Mouse (Mus musculus): Measurements from ENCODE around the gene Lnx1. TPM values are rescaled to one million over a fixed set of nuclear protein-coding genes. Genes with fewer than 3 reads are reported as not detected.
A peak's percentile ranks its signal among the peaks of the same experiment; 100 is the strongest.

Gene Lnx1
- polyA plus RNA-seq (2012; ENCODE audit: insufficient read depth, insufficient read length, missing spikeins): 1.7 and 3.1 TPM in 2 replicates

- H3K4me3 ChIP-seq (ENCODE audit: insufficient read depth, low read depth, low read length): peak within 1 kb of the TSS; percentile 68
- peaks cover 9% of the 10 kb centered on the region; the same call in 1 of the 2 replicates for H3K4me1 ChIP-seq (ENCODE audit: control insufficient read depth, insufficient read depth, insufficient read length, low read length)
- peak within 1 kb of the TSS; percentile 97 for H3K27ac ChIP-seq (replicated peaks; ENCODE audit: low read depth, low read length)
These were observed at the start of gene Lnx1 for GRCm38 (mm10) chr5:74702766-74703165. Gene Lnx1 (minus strand): TSS chr5:74702912.

DNA sequence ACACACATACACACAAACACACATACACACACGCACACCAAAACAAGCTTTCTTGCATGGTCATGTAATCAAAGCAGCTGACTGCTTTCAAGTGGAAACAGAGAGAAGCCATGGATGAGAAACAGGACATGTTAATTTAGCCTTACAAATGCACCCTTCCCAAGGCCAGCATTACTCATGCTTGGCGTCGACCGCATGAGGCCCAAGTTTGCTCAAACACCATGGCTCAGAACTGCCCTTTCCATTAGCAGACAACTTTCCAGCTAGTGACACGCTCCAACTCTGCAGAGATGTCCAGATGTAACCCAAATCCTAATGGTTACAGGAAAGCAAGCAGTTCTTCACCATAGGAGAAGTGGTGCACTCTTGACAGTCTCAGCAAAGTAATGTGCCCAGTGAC is 47.8 kb upstream of the Lnx1 start:
- H3K4me1 ChIP-seq (ENCODE audit: control insufficient read depth, insufficient read depth, insufficient read length, low read length): no peaks in the 10 kb centered on the region
- H3K27ac ChIP-seq (replicated peaks; ENCODE audit: low read depth, low read length): no peak overlapping the region
- H3K4me3 ChIP-seq (ENCODE audit: insufficient read depth, low read depth, low read length): no peak overlapping the region

GRCm38 (mm10) chr5:74747476-74747875 is 44.8 kb upstream of the Lnx1 start:
- Histone ChIP-seq H3K4me3 (ENCODE audit: insufficient read depth, low read depth, low read length) (no peak overlapping the region), H3K4me1 (ENCODE audit: control insufficient read depth, insufficient read depth, insufficient read length, low read length) (no peaks in the 10 kb centered on the region), H3K27ac (replicated peaks; ENCODE audit: low read depth, low read length) (no peak overlapping the region)

- Histone ChIP-seq H3K4me1 (ENCODE audit: control insufficient read depth, insufficient read depth, insufficient read length, low read length) (no peaks in the 10 kb centered on the region), H3K4me3 (ENCODE audit: insufficient read depth, low read depth, low read length) (no peak overlapping the region), H3K27ac (replicated peaks; ENCODE audit: low read depth, low read length) (no peak overlapping the region)
These were observed 38.2 kb upstream of the Lnx1 start for GRCm38 (mm10) chr5:74740951-74741350.

- H3K4me1 ChIP-seq (ENCODE audit: control insufficient read depth, insufficient read depth, insufficient read length, low read length): no peaks in the 10 kb centered on the region
- H3K27ac ChIP-seq (replicated peaks; ENCODE audit: low read depth, low read length): no peak overlapping the region
- H3K4me3 ChIP-seq (ENCODE audit: insufficient read depth, low read depth, low read length): no peak overlapping the region
These were observed 36.7 kb upstream of the Lnx1 start for GRCm38 (mm10) chr5:74739435-74739834.

DNA sequence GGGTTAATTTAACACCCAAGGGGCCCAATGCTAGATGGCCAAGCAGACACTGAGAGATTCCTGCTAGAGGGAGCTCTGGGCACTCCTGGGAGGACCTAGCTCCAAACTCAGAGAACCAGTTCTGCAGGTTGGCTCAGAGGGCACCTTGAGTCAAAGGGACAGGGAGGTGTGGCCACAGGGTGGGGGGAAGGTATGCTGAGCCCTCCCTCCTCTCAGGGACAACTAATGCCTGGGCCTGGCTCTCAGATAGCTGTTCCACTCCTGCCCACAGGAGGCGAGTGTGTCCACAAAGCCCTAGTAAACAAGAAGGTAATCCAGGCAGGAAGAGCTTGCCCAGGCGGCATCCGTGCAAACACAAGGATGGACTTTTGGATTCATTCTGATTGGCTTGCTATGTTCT is 35.6 kb upstream of the Lnx1 start:
- Histone ChIP-seq H3K4me3 (ENCODE audit: insufficient read depth, low read depth, low read length) (no peak overlapping the region), H3K27ac (replicated peaks; ENCODE audit: low read depth, low read length) (no peak overlapping the region), H3K4me1 (ENCODE audit: control insufficient read depth, insufficient read depth, insufficient read length, low read length) (no peaks in the 10 kb centered on the region)

DNA sequence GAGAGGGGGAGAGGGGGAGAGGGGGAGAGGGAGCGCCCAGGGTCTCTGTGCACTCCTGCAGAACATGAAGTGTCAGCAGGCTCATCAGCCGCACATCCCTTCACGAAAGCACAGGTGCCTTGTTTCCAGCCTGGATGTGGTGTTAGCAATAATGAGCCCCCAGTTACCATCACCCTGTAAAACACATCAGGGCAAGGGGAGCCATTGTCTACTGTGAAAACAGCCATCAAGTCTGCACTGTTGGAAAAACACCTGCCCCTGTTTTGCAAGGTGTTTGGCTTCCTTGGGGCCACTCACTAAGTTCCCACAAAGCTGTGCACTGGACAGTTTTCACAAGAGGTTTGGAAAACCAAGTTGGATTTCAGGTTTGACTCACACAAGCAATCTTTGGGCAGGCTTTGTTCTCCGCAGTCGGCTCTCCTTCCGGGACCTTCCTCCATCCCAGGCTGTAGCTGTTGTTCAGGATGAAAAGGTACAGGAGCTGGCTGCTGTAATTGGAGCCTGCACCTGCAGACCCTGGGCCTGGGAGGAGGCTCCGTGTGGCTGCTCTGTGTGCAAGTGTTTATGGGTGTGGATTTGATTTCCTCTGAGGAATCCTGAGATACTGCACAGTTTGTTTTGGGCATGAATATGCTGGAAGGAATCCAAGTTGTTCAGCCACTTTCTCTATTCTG is 31.3 kb upstream of the Lnx1 start:
- no peak overlapping the region for H3K27ac ChIP-seq (replicated peaks; ENCODE audit: low read depth, low read length)
- no peak overlapping the region for H3K4me3 ChIP-seq (ENCODE audit: insufficient read depth, low read depth, low read length)
- no peaks in the 10 kb centered on the region for H3K4me1 ChIP-seq (ENCODE audit: control insufficient read depth, insufficient read depth, insufficient read length, low read length)

DNA sequence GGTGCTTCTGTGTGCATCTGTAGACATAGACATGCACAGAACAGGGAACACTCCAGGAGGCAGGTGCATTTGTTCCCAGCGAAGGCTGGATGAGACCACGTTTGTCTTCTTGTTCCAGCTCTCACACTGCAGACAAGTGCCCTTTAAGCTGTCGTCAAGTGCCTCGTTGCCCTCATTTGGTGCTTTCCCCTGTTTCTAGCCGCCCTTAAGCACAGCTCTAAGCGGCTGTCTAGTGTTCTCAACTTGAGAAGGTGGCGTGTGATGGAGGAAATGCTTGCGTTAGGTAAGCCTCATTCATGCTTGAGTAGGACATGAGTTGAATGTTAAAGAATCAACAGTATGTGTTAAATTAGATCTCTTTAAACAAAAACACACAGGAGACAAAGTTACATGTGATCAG is 29.9 kb upstream of the Lnx1 start:
- H3K4me3 ChIP-seq (ENCODE audit: insufficient read depth, low read depth, low read length): no peak overlapping the region
- H3K27ac ChIP-seq (replicated peaks; ENCODE audit: low read depth, low read length): no peak overlapping the region
- H3K4me1 ChIP-seq (ENCODE audit: control insufficient read depth, insufficient read depth, insufficient read length, low read length): 0 out of 2 replicates have a peak, but pooled peaks cover 2% of the 10 kb centered on the region

GRCm38 (mm10) chr5:74730601-74731000 is 27.9 kb upstream of the Lnx1 start:
- Histone ChIP-seq H3K4me1 (ENCODE audit: control insufficient read depth, insufficient read depth, insufficient read length, low read length) (peaks cover 2% of the 10 kb centered on the region; the same call in 1 of the 2 replicates), H3K4me3 (ENCODE audit: insufficient read depth, low read depth, low read length) (no peak overlapping the region), H3K27ac (replicated peaks; ENCODE audit: low read depth, low read length) (no peak overlapping the region)

- Histone ChIP-seq H3K4me1 (ENCODE audit: control insufficient read depth, insufficient read depth, insufficient read length, low read length) (peaks cover 5% of the 10 kb centered on the region; the same call in 1 of the 2 replicates), H3K27ac (replicated peaks; ENCODE audit: low read depth, low read length) (peak overlapping the region; percentile 2; the same call in 1 of the 2 replicates), H3K4me3 (ENCODE audit: insufficient read depth, low read depth, low read length) (no peak overlapping the region)
These were observed 26.9 kb upstream of the Lnx1 start for GRCm38 (mm10) chr5:74729567-74729966.

GRCm38 (mm10) chr5:74728186-74728585 is 25.5 kb upstream of the Lnx1 start:
- peaks cover 5% of the 10 kb centered on the region; the same call in 1 of the 2 replicates for H3K4me1 ChIP-seq (ENCODE audit: control insufficient read depth, insufficient read depth, insufficient read length, low read length)
- H3K4me3 ChIP-seq (ENCODE audit: insufficient read depth, low read depth, low read length): no peak overlapping the region
- no peak overlapping the region for H3K27ac ChIP-seq (replicated peaks; ENCODE audit: low read depth, low read length)

- Histone ChIP-seq H3K4me3 (ENCODE audit: insufficient read depth, low read depth, low read length) (no peak overlapping the region), H3K27ac (replicated peaks; ENCODE audit: low read depth, low read length) (no peak overlapping the region), H3K4me1 (ENCODE audit: control insufficient read depth, insufficient read depth, insufficient read length, low read length) (peaks cover 5% of the 10 kb centered on the region; the same call in 1 of the 2 replicates)
These were observed 24.6 kb upstream of the Lnx1 start for GRCm38 (mm10) chr5:74727319-74727718.

GRCm38 (mm10) chr5:74725541-74725940 is 22.8 kb upstream of the Lnx1 start:
- no peak overlapping the region for H3K4me3 ChIP-seq (ENCODE audit: insufficient read depth, low read depth, low read length)
- H3K4me1 ChIP-seq (ENCODE audit: control insufficient read depth, insufficient read depth, insufficient read length, low read length): peaks cover 14% of the 10 kb centered on the region
- H3K27ac ChIP-seq (replicated peaks; ENCODE audit: low read depth, low read length): no peak overlapping the region

DNA sequence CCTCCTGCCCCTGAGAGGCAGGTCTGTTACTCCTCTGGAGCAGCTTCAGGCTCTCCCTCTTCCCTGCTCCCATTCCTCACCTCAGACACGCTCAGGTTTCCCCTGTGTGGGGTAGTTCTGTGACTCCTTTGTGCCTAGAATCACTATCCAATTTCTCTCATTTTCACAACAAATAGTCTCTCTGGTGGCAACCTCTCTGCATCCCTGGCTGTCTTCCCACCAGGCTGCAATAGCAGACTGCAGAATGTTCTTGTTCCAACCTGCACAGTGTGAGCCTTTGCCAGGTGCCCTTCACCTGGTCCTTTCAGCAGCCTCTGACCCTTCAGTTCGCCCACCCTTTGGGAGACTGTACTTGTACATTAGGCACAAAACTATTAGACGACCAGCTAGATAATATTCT is 19.1 kb upstream of the Lnx1 start:
- Histone ChIP-seq H3K27ac (replicated peaks; ENCODE audit: low read depth, low read length) (no peak overlapping the region), H3K4me1 (ENCODE audit: control insufficient read depth, insufficient read depth, insufficient read length, low read length) (peaks cover 19% of the 10 kb centered on the region), H3K4me3 (ENCODE audit: insufficient read depth, low read depth, low read length) (no peak overlapping the region)

- Histone ChIP-seq H3K4me3 (ENCODE audit: insufficient read depth, low read depth, low read length) (no peak overlapping the region), H3K4me1 (ENCODE audit: control insufficient read depth, insufficient read depth, insufficient read length, low read length) (peaks cover 19% of the 10 kb centered on the region), H3K27ac (replicated peaks; ENCODE audit: low read depth, low read length) (no peak overlapping the region)
These were observed 17.9 kb upstream of the Lnx1 start for GRCm38 (mm10) chr5:74720661-74721060.

DNA sequence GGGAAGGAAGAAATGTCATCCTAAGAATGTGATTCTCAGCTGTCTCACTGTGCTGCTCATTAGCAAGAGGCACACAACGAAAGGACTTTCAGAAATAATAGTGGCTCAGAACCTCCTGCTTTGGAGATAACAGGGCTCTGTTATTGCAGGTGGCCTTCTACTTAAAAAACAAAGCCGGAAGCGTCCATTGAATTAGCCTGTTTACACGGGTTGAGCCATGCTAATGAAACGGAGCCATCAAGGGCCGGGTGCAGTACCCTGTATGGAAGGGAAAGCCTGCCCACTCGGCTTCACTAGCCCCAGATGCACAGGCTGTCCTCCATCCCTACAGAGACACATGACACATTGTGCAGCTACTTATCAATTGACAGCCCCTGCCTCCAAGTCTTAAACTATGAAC is 13.5 kb upstream of the Lnx1 start:
- Histone ChIP-seq H3K4me1 (ENCODE audit: control insufficient read depth, insufficient read depth, insufficient read length, low read length) (peaks cover 22% of the 10 kb centered on the region), H3K4me3 (ENCODE audit: insufficient read depth, low read depth, low read length) (no peak overlapping the region), H3K27ac (replicated peaks; ENCODE audit: low read depth, low read length) (peak overlapping the region; percentile 62)

Data from brown adipose tissue, adult 24 weeks (tissue).